Mouse (Mus musculus) olfactory bulb, adult 2 months (tissue): ENCODE data around the gene Daam2.

Source experiments
- CTCF ChIP-seq: fragments of 200-500 bp; IDR thresholded peaks from 2 replicates; pipeline ENCODE4 v1.5.1; 2012; ENCODE audit warnings: low read depth, mild to moderate bottlenecking, low read length, moderate library complexity; ENCODE audit not compliant: insufficient read depth
- POLR2A ChIP-seq: fragments of 200-500 bp; IDR thresholded peaks from 2 replicates; pipeline ENCODE4 v1.6.1; 2012; ENCODE audit warnings: mild to moderate bottlenecking, low read depth, low read length, moderate library complexity; ENCODE audit not compliant: insufficient read depth

GRCm38 (mm10) chr17:49422286-49423066 lies 141.7 kb downstream of the Daam2 start:
- TF ChIP-seq CTCF (no peak), POLR2A (no peak)
